Mouse (Mus musculus): Measurements from ENCODE around the gene Manbal.

- TF ChIP-seq POLR2A (IDR thresholded peaks at IDR 0.05; ENCODE audit: control insufficient read depth in 1 of 2, insufficient read depth in 1 of 2, low read depth in 1 of 2, low read length in 2 of 2, poor library complexity in 1 of 2) (no peak), MAX (IDR thresholded peaks at IDR 0.05; ENCODE audit: low read length) (no peak), ZMIZ1 (IDR thresholded peaks at IDR 0.05; ENCODE audit: low read depth, low read length) (no peak), CHD1 (IDR thresholded peaks at IDR 0.05; ENCODE audit: low read depth, low read length) (no peak), HCFC1 (IDR thresholded peaks at IDR 0.05; ENCODE audit: low read depth, low read length) (no peak), EP300 (IDR thresholded peaks at IDR 0.05; ENCODE audit: low read depth in 1 of 2, low read length in 2 of 2) (no peak)
Observed at GRCm38 (mm10) chr2:157409793-157410533, 42.6 kb downstream of the Manbal start.

Measured in MEL (cell line).